ENCODE assay signal across 30 mouse cellular contexts in the genomic region with DNA sequence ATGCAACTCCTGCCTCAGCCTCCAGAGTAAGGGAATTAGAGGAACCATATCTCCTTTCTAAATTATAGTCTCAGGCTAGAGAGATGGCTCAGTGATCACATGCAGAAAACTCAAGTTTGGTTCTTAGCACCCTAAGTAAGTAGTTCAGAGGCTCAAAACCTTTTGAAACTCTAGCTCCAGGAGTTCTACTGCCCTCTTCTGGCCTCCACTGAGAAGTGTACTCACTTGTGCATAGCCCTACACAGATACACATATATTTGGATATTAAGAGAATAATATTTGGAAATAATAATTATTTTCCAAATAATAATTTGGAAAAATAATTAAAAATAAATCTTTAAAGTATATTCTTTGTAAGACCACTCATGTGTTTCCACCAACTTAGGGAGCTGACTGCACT.
DNase-seq lines count a peak whose midpoint lies in the region; ATAC-seq and TF ChIP-seq lines count a peak whose summit lies in the region.
"Had no signal": no experiment of that assay in that cellular context is flagged by ENCODE, and none has a peak within 500 bp of the region (broad histone marks: within the 10 kb centered on the region; RNA-seq: fewer than 3 reads in every experiment).

No protein-coding gene starts in this region.

- no peak overlapping the region for H3K4me3 ChIP-seq in left cerebral cortex, adult 2 months
- no peak overlapping the region for H3K4me3 ChIP-seq in ES-E14 (ENCODE audit: insufficient read depth in 1 of 2, low read depth in 1 of 2, low read length in 2 of 2, poor library complexity in 1 of 2, severe bottlenecking in 1 of 2)
- no peak overlapping the region for H3K4me3 ChIP-seq in hindbrain, embryonic 16.5 days (ENCODE audit: low read length)
- H3K4me3 ChIP-seq: embryonic facial prominence, embryonic 10.5 days; embryonic facial prominence, embryonic 13.5 days; erythroblast, embryonic 14.5 days; forebrain, embryonic 12.5 days; heart, embryonic 12.5 days; heart, embryonic 15.5 days; hindbrain, embryonic 12.5 days; hindbrain, embryonic 15.5 days; intestine, embryonic 15.5 days had no signal

- H3K4me1 ChIP-seq in ES-E14 (ENCODE audit: control insufficient read depth in 2 of 2, insufficient read depth in 2 of 2, low read length in 2 of 2, poor library complexity in 1 of 2) = no peaks in the 10 kb centered on the region
- no peaks in the 10 kb centered on the region for H3K4me1 ChIP-seq in hindbrain, embryonic 16.5 days (ENCODE audit: control insufficient read depth, insufficient read depth, low read depth, low read length)
- H3K4me1 ChIP-seq: embryonic facial prominence, embryonic 10.5 days; embryonic facial prominence, embryonic 13.5 days; forebrain, embryonic 12.5 days; heart, embryonic 12.5 days; heart, embryonic 15.5 days; hindbrain, embryonic 12.5 days; hindbrain, embryonic 15.5 days; intestine, embryonic 15.5 days had no signal

- TF ChIP-seq CTCF in left cerebral cortex, adult 2 months (IDR thresholded peaks at IDR 0.05) = peak; percentile 9

- H3K9me3 ChIP-seq in ES-E14 (ENCODE audit: control insufficient read depth, insufficient read depth, low read depth, low read length) = no peaks in the 10 kb centered on the region
- H3K9me3 ChIP-seq in hindbrain, embryonic 16.5 days (ENCODE audit: control insufficient read depth, low read length) = no peaks in the 10 kb centered on the region
- H3K9me3 ChIP-seq: embryonic facial prominence, embryonic 10.5 days; embryonic facial prominence, embryonic 13.5 days; forebrain, embryonic 12.5 days; heart, embryonic 12.5 days; hindbrain, embryonic 12.5 days; hindbrain, embryonic 15.5 days; intestine, embryonic 15.5 days had no signal

- no peaks in the 10 kb centered on the region for H3K36me3 ChIP-seq in ES-E14 (ENCODE audit: control insufficient read depth, insufficient read depth, low read length, poor library complexity, severe bottlenecking)
- no peaks in the 10 kb centered on the region for H3K36me3 ChIP-seq in hindbrain, embryonic 16.5 days (ENCODE audit: control insufficient read depth, insufficient read depth, low read length)
- H3K36me3 ChIP-seq: embryonic facial prominence, embryonic 10.5 days; embryonic facial prominence, embryonic 13.5 days; forebrain, embryonic 12.5 days; heart, embryonic 12.5 days; heart, embryonic 15.5 days; hindbrain, embryonic 12.5 days; hindbrain, embryonic 15.5 days; intestine, embryonic 15.5 days had no signal

- no peak overlapping the region for H3K4me2 ChIP-seq in hindbrain, embryonic 16.5 days (ENCODE audit: low read length)
- H3K4me2 ChIP-seq: embryonic facial prominence, embryonic 13.5 days; forebrain, embryonic 12.5 days; heart, embryonic 12.5 days; heart, embryonic 15.5 days; hindbrain, embryonic 12.5 days; hindbrain, embryonic 15.5 days; intestine, embryonic 15.5 days had no signal

- no peak overlapping the region for H3K9ac ChIP-seq in ES-E14 (ENCODE audit: insufficient read depth, low read depth, low read length, poor library complexity, severe bottlenecking)
- H3K9ac ChIP-seq in hindbrain, embryonic 16.5 days (ENCODE audit: low read depth, low read length) = no peak overlapping the region
- H3K9ac ChIP-seq: embryonic facial prominence, embryonic 13.5 days; forebrain, embryonic 12.5 days; heart, embryonic 12.5 days; heart, embryonic 15.5 days; hindbrain, embryonic 12.5 days; hindbrain, embryonic 15.5 days; intestine, embryonic 15.5 days had no signal

- in situ Hi-C loops in ES-E14 (cut with MboI; ENCODE audit: low sequenced_read_pairs in 2 of 2, unreplicated experiment in 2 of 2) = no loop called here

- no peaks in the 10 kb centered on the region for H3K27me3 ChIP-seq in hindbrain, embryonic 16.5 days (replicated peaks; ENCODE audit: control insufficient read depth, insufficient read depth, low read length)
- H3K27me3 ChIP-seq: embryonic facial prominence, embryonic 13.5 days; forebrain, embryonic 12.5 days; heart, embryonic 12.5 days; heart, embryonic 15.5 days; hindbrain, embryonic 12.5 days; hindbrain, embryonic 15.5 days; intestine, embryonic 15.5 days had no signal

- peak; percentile 21 for DNase-seq in heart, adult 11 months
- no peak for DNase-seq in heart, postnatal 14 days
- no peak for DNase-seq in left cerebral cortex, adult 2 months (ENCODE audit: extremely low spot score in 1 of 2, low spot score in 2 of 2)
- no peak for DNase-seq in left cerebral cortex, adult 11 months (ENCODE audit: low spot score)
- DNase-seq in ES-E14 (ENCODE audit: low read depth, low spot score) (no peak), ZHBTc4 (ENCODE audit: low read depth, low spot score) (peak; percentile 36)
- DNase-seq in thymus, postnatal 25 days = no peak
- DNase-seq: adrenal gland, adult 2 months; adrenal gland, postnatal 14 days; cerebellum, adult 11-12 months; cerebellum, adult 8-10 months; cerebellum, postnatal 10 days; cerebellum, postnatal 36 days; embryo, embryonic 11 days; gastrocnemius, postnatal 10 days; gastrocnemius, postnatal 36 days; heart, postnatal 10 days; kidney, adult 11 months had no signal

- ATAC-seq in hindbrain, embryonic 16.5 days = no peak
- ATAC-seq: CD4-positive, CD25-positive, alpha-beta regulatory T cell, adult 4 months; forebrain, embryonic 16.5 days; intestine, embryonic 15.5 days had no signal

- no peak overlapping the region for H3K27ac ChIP-seq in left cerebral cortex, adult 2 months
- no peak overlapping the region for H3K27ac ChIP-seq in ES-E14 (ENCODE audit: insufficient read depth, low read depth, low read length, poor library complexity, severe bottlenecking)
- H3K27ac ChIP-seq in hindbrain, embryonic 16.5 days (ENCODE audit: low read depth, low read length) = no peak overlapping the region
- H3K27ac ChIP-seq: embryonic facial prominence, embryonic 10.5 days; embryonic facial prominence, embryonic 13.5 days; forebrain, embryonic 12.5 days; heart, embryonic 15.5 days; hindbrain, embryonic 12.5 days; hindbrain, embryonic 15.5 days; intestine, embryonic 15.5 days had no signal

- intact Hi-C loops in heart, postnatal 14 days (cut with DNase I) = no loop called here
- intact Hi-C loops in left cerebral cortex, adult 2 months (cut with DNase I) = no loop called here

TF ChIP-seq in ES-E14, 5 proteins besides CTCF, POLR2A, EP300 and RAD21:
- TF ChIP-seq ZNF384 (IDR thresholded peaks at IDR 0.05; ENCODE audit: low read depth, low read length) (no peak), ZC3H11A (IDR thresholded peaks at IDR 0.05; ENCODE audit: borderline replicate concordance, low read depth, low read length) (0 out of 2 replicates have a peak, but pooled peaks have one; percentile 25), MAFK (IDR thresholded peaks at IDR 0.05; ENCODE audit: insufficient read depth, low read depth, low read length) (no peak), HCFC1 (IDR thresholded peaks at IDR 0.05; ENCODE audit: borderline replicate concordance, insufficient read depth, low read length) (no peak)

Comparison
In these comparisons a context has a peak if more than half of its experiments do, and no peak if none do; other contexts are left out.
1. DNase-seq: peak in heart, adult 11 months (single experiment) and ZHBTc4 (single experiment); none in heart, postnatal 14 days (0 of 2), left cerebral cortex, adult 2 months (0 of 2), left cerebral cortex, adult 11 months (single experiment), ES-E14 (single experiment) and thymus, postnatal 25 days (single experiment).